Mouse (Mus musculus): ENCODE measurements around the gene Rpl3. TPM values are rescaled to one million over a fixed set of nuclear protein-coding genes. Genes with fewer than 3 reads are reported as not detected.
A peak's percentile ranks its signal among the peaks of the same experiment; 100 is the strongest.

The Rpl3 gene
- polyA plus RNA-seq (2015; fragmentation: Nextera tagmentation; extraction: Ambion mirVana) = 706 and 736 TPM in 2 replicates

DNA sequence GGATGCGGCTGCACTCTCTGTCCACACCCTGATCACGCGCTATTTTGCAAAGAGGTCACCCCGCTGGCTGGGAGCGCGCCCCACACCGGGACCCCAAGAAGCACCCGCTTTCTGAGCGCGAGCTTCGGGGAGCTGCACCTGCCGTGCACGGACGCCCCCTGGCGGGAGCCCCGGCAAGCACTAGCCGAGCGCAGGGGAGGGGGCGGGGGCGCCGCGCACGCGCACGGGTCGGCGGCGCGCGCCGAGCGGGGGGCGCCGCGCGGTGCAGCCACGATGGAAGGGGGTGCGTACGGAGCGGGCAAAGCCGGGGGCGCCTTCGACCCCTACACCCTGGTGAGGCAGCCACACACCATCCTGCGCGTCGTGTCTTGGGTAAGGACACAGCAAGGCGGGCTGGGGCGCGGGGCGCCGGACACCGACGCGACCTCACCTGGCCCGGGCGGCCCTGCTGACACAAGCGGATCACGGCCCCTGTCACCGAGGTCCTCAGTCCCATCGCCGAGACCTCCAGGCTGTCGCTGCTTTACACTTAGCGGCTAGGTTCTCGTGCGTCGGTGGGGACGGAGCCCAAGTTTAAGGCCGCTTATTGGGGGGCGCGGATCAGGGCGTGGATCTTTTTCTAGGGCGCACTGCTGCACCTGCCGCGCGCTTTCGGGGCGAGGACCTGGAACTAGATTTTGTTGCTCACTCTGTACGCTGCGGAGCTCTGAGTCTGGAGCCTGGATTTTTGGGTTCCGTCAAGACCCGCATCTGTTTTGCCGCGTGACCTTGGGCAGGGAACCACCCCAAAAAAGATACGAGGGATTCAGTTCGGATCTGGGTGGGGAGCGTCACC, at the start of gene Rpl3, which contains the start of gene Syngr1:
TSS of gene Rpl3 (minus strand) at position 748 of the 835 bp plus-strand sequence.
TSS of gene Syngr1 (plus strand) at position 214 of the 835 bp plus-strand sequence.
- peak within 1 kb of the TSS; percentile 73 for H3K27ac ChIP-seq (replicated peaks)
- 2% methylated on average over 81 of the region's 86 CpGs for WGBS

DNA sequence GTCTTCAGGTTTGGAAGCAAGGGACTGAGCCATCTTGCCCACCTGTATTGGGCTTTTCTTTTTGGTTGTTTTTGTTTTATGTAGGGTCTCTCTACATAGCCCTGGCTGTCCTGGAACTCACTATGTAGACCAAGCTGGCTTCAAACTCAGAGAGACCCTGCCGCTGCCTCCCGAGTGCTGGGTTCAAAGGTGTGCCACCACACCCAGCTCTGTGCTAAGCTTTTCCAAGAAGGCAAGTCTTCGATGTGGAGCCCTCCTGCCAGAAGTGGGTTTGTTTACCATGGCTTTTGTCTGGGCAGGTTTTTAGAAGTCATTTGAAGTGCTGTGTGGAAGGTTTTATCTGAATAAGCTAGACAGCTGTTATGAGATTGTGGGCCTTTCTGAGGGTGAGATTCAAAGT, 49.2 kb upstream of the Rpl3 start:
- DNase-seq (ENCODE audit: low spot score) (peak; percentile 66), ATAC-seq (ENCODE audit: low FRiP score, low TSS enrichment) (0 out of 2 replicates have a peak, but pooled peaks have one; percentile 28)
- no peaks in the 10 kb centered on the region for H3K27me3 ChIP-seq (ENCODE audit: control insufficient read depth, insufficient read depth, low read length)
- no peaks in the 10 kb centered on the region; the same call in 1 of the 2 replicates for H3K4me1 ChIP-seq (replicated peaks; ENCODE audit: control insufficient read depth, insufficient read depth)
- no peak overlapping the region for H3K9ac ChIP-seq (ENCODE audit: low read length)
- 71% methylated on average over 3 of the region's 3 CpGs for WGBS
- no peaks in the 10 kb centered on the region for H3K36me3 ChIP-seq (ENCODE audit: control insufficient read depth, insufficient read depth, low read length)
- TF ChIP-seq EP300 (optimal IDR thresholded peaks at IDR 0.05) (no peak), CTCF (IDR thresholded peaks at IDR 0.05; ENCODE audit: low read depth) (no peak)
- H3K9me3 ChIP-seq (ENCODE audit: control insufficient read depth, low read length) = no peaks in the 10 kb centered on the region
- no peak overlapping the region for H3K4me3 ChIP-seq (ENCODE audit: low read depth, low read length)
- H3K27ac ChIP-seq (replicated peaks) = peak overlapping the region; percentile 65
- H3K4me2 ChIP-seq (replicated peaks; ENCODE audit: low read depth) = no peak overlapping the region

More for the DNA sequence above, at the start of gene Rpl3, which contains the start of gene Syngr1:
- peak; percentile 75 for TF ChIP-seq CTCF (IDR thresholded peaks at IDR 0.05; ENCODE audit: low read depth)
- TF ChIP-seq EP300 (optimal IDR thresholded peaks at IDR 0.05) = no peak
- Histone ChIP-seq H3K4me3 (ENCODE audit: low read depth, low read length) (peak within 1 kb of the TSS; percentile 67), H3K4me2 (replicated peaks; ENCODE audit: low read depth) (peak within 1 kb of the TSS; percentile 90), H3K27me3 (ENCODE audit: control insufficient read depth, insufficient read depth, low read length) (no peaks in the 10 kb centered on the region), H3K36me3 (ENCODE audit: control insufficient read depth, insufficient read depth, low read length) (no peaks in the 10 kb centered on the region), H3K4me1 (replicated peaks; ENCODE audit: control insufficient read depth, insufficient read depth) (peaks cover 3% of the 10 kb centered on the region; the same call in 1 of the 2 replicates), H3K9ac (ENCODE audit: low read length) (peak within 1 kb of the TSS; percentile 74), H3K9me3 (ENCODE audit: control insufficient read depth, low read length) (no peaks in the 10 kb centered on the region)
- ATAC-seq (ENCODE audit: low FRiP score, low TSS enrichment) (peak; percentile 27), DNase-seq (ENCODE audit: low spot score) (peak; percentile 83)

DNA sequence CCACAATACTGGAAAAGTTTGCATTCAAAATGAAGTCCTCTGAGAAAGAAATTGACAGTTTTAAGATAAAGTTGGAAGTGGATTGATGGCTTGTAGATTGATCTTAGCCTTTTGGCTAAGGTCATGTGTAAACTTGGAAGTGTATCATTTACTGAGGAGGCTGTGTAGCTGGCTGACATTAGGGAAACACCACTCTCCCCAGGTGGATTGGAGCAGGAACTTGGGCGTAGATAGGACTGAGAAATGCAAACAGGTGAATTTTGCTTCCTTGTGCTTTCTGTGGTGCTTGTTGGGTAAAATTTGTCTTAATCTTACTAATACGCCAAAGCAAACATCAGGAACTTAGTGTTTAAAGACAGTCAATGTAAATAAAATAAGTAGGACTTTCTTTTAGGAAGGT, 48.6 kb upstream of the Rpl3 start:
- H3K9me3 ChIP-seq (ENCODE audit: control insufficient read depth, low read length) = no peaks in the 10 kb centered on the region
- DNase-seq (ENCODE audit: low spot score) (no peak), ATAC-seq (ENCODE audit: low FRiP score, low TSS enrichment) (peak; percentile 74)
- TF ChIP-seq EP300 (optimal IDR thresholded peaks at IDR 0.05) (no peak), CTCF (IDR thresholded peaks at IDR 0.05; ENCODE audit: low read depth) (no peak)
- no peaks in the 10 kb centered on the region for H3K36me3 ChIP-seq (ENCODE audit: control insufficient read depth, insufficient read depth, low read length)
- H3K27me3 ChIP-seq (ENCODE audit: control insufficient read depth, insufficient read depth, low read length) = no peaks in the 10 kb centered on the region
- no peak overlapping the region for H3K4me2 ChIP-seq (replicated peaks; ENCODE audit: low read depth)
- H3K27ac ChIP-seq (replicated peaks) = peak overlapping the region; percentile 77
- no peak overlapping the region for H3K4me3 ChIP-seq (ENCODE audit: low read depth, low read length)
- H3K9ac ChIP-seq (ENCODE audit: low read length) = no peak overlapping the region
- H3K4me1 ChIP-seq (replicated peaks; ENCODE audit: control insufficient read depth, insufficient read depth) = no peaks in the 10 kb centered on the region; the same call in 1 of the 2 replicates
- WGBS = 66% methylated on average over 2 of the region's 2 CpGs

DNA sequence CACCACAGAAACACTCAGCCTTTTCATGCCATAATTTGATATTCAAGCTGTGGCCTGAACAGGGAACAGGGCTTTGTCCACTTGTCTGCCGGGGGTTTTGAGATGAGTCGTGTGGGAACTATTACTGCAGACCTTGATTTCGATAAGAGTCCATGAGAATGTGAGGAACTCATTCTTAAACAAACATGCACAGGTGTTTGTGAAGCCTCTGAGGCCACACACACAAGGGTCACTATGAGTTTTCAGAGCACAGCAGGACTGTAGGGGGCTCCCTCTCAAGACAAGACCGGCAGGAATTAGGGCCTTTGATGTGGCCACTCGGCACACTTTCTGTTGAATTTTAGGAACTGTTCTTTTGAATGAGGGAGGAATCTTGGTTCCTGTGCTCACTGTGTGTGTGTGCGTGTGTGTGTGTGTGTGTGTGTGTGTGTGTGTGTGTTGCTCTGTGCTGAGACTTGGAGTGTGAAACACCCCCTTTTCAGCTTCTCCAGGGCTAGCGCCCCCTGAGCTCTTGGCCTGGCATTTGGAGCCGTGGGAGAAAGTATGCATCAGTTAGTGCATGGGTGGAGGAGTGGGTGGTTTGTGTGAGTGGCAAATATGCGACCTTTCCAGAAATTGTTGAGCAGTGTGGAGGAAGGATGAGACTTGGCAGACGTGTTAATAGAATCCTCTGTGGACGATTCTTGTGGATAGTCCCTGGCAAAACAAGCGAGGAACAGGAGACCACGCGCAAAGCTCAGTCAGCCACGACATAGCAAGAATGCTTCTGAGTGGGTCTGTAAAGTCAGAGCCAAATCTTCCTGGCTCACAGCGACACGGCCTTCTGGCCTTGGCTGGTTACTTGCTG, 46.5 kb upstream of the Rpl3 start:
- H3K4me2 ChIP-seq (replicated peaks; ENCODE audit: low read depth) = no peak overlapping the region
- DNase-seq (ENCODE audit: low spot score) (no peak), ATAC-seq (ENCODE audit: low FRiP score, low TSS enrichment) (no peak)
- no peaks in the 10 kb centered on the region for H3K9me3 ChIP-seq (ENCODE audit: control insufficient read depth, low read length)
- H3K4me1 ChIP-seq (replicated peaks; ENCODE audit: control insufficient read depth, insufficient read depth) = peaks cover 4% of the 10 kb centered on the region; the same call in 1 of the 2 replicates
- H3K36me3 ChIP-seq (ENCODE audit: control insufficient read depth, insufficient read depth, low read length) = no peaks in the 10 kb centered on the region
- peak overlapping the region; percentile 65 for H3K27ac ChIP-seq (replicated peaks)
- no peak overlapping the region for H3K4me3 ChIP-seq (ENCODE audit: low read depth, low read length)
- TF ChIP-seq CTCF (IDR thresholded peaks at IDR 0.05; ENCODE audit: low read depth) (peak; percentile 30), EP300 (optimal IDR thresholded peaks at IDR 0.05) (no peak)
- H3K27me3 ChIP-seq (ENCODE audit: control insufficient read depth, insufficient read depth, low read length) = no peaks in the 10 kb centered on the region
- H3K9ac ChIP-seq (ENCODE audit: low read length) = peak overlapping the region; percentile 23; the same call in 1 of the 2 replicates
- 48% methylated on average over 17 of the region's 17 CpGs for WGBS

DNA sequence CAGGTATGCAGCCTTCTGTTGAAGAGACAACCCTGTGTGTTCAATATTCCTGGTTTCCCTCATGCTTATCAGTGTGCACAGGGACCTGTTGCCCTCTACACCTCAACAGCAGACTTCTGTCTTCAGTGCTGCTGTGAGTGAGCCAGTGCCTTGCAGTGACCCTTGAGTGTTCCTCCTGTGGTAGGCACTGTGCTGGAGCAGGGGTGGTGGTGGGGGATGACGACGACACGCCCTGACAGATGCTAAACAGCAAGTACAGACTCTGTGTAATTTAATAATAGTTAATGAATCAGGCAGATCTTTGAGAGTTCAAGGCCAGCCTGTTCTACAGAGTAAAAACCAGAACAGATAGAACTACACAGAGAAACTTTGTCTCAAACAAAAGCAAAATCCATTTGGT, 45.0 kb upstream of the Rpl3 start:
- ATAC-seq (ENCODE audit: low FRiP score, low TSS enrichment) = no peak
- Histone ChIP-seq H3K4me3 (ENCODE audit: low read depth, low read length) (no peak overlapping the region), H3K9ac (ENCODE audit: low read length) (no peak overlapping the region), H3K27ac (replicated peaks) (peak overlapping the region; percentile 40), H3K36me3 (ENCODE audit: control insufficient read depth, insufficient read depth, low read length) (no peaks in the 10 kb centered on the region), H3K9me3 (ENCODE audit: control insufficient read depth, low read length) (no peaks in the 10 kb centered on the region), H3K4me2 (replicated peaks; ENCODE audit: low read depth) (no peak overlapping the region), H3K4me1 (replicated peaks; ENCODE audit: control insufficient read depth, insufficient read depth) (peaks cover 4% of the 10 kb centered on the region; the same call in 1 of the 2 replicates), H3K27me3 (ENCODE audit: control insufficient read depth, insufficient read depth, low read length) (no peaks in the 10 kb centered on the region)
- 75% methylated on average over 3 of the region's 3 CpGs for WGBS
- TF ChIP-seq CTCF (IDR thresholded peaks at IDR 0.05; ENCODE audit: low read depth) = no peak
- no peak for DNase-seq (ENCODE audit: low spot score)

All from stomach, postnatal 0 days (tissue).